Mouse (Mus musculus) hindbrain, embryonic 15.5 days (tissue): Measurements from ENCODE around the gene Cyp2w1. TPM values are rescaled to one million over a fixed set of nuclear protein-coding genes. Genes with fewer than 3 reads are reported as not detected.
"Not testable (repeated sequence)": the region's sequence is repeated elsewhere in the genome, so short reads cannot be mapped to it uniquely, and the experiment has no call there.

Experiments used
- ATAC-seq: fragments of 200-750 bp; cut with Nextera tagmentation; 2 replicates; pipeline ENCODE4 v1.8.0; 2017; ENCODE audit warnings: low read depth, moderate number of reproducible peaks, moderate TSS enrichment; ENCODE audit not compliant: low FRiP score
- H3K27ac ChIP-seq: fragments of 300-500 bp; sonication (generic); replicated peaks from 2 replicates; pipeline ENCODE4 v1.5.1; 2015; ENCODE audit warnings: mild to moderate bottlenecking, inconsistent platforms
- H3K27me3 ChIP-seq: fragments of 300-500 bp; sonication (generic); 2 replicates; pipeline ENCODE4 v1.6.1; 2015; ENCODE audit warnings: control low read depth, inconsistent platforms
- H3K36me3 ChIP-seq: fragments of 300-500 bp; sonication (generic); 2 replicates; pipeline ENCODE4 v1.6.1; 2015; ENCODE audit warnings: control low read depth, inconsistent platforms
- H3K4me1 ChIP-seq: fragments of 300-500 bp; sonication (generic); replicated peaks from 2 replicates; pipeline ENCODE4 v1.6.1; 2015; ENCODE audit warnings: control low read depth, inconsistent platforms
- H3K4me2 ChIP-seq: fragments of 300-500 bp; sonication (generic); 2 replicates; pipeline ENCODE4 v1.6.1; 2015; ENCODE audit warnings: moderate library complexity, mild to moderate bottlenecking, inconsistent platforms
- H3K4me3 ChIP-seq: fragments of 300-500 bp; sonication (generic); 2 replicates; pipeline ENCODE4 v1.5.1; 2015; ENCODE audit warnings: mild to moderate bottlenecking, inconsistent platforms
- H3K9ac ChIP-seq: fragments of 300-500 bp; sonication (generic); 2 replicates; pipeline ENCODE4 v1.6.1; 2015; ENCODE audit warnings: inconsistent platforms
- H3K9me3 ChIP-seq: fragments of 300-500 bp; sonication (generic); 2 replicates; pipeline ENCODE4 v1.6.1; 2016; ENCODE audit warnings: control low read depth, inconsistent platforms
- WGBS: fragments of 180-500 bp; shearing (Covaris S2); methylation state at CpG from one replicate; pipeline ENCODE4 v1.1.7; 2015; 5-methylcytosine and 5-hydroxymethylcytosine counted together
- polyA plus RNA-seq: library from polyadenylated mRNA; unstranded; fragments of >200 nt; fragmentation: Nextera tagmentation; extraction: Ambion mirVana; gene quantifications from 2 replicates; pipeline ENCODE4 v1.2.1, GENCODE M21; 2015

Cyp2w1 gene
- polyA plus RNA-seq, 1 experiment from 2014 or later: not detected

DNA sequence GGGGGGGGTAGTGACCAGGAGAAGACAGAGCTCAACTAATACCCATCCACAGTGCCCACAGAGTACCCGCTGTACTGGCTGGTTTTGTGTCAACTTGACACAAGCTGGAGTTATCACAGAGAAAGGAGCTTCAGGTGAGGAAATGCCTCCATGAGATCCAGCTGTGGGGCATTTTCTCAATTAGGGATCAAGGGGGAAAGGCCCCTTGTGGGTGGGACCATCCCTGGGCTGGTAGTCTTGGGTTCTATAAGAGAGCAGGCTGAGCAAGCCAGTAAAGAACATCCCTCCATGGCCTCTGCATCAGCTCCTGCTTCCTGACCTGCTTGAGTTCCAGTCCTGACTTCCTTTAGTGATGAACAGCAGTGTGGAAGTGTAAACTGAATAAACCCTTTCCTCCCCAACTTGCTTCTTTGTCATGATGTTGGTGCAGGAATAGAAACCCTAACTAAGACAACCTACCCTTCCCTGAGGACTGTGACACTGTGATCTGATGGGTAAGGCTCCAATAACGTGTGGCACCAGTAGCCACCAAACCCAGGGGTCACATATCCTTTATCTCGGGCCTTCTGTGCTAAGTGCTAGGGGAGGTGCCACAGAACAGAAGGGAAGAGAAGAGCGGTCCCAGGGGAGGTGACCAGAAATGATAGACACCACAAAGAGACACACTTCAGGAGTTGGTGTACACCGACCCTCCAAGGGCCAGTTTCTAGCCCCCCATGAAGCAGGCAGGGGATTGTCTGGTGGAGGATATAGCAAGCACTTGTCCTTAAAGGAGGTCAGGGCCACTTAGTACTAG lies 38.1 kb downstream of the Cyp2w1 start:
- not testable (repeated sequence) for H3K9ac ChIP-seq, H3K4me2 ChIP-seq, H3K9me3 ChIP-seq, H3K4me3 ChIP-seq, H3K27me3 ChIP-seq, ATAC-seq, H3K36me3 ChIP-seq
- Histone ChIP-seq H3K4me1 (peaks cover 48% of the 10 kb centered on the region), H3K27ac (peak overlapping the region; percentile 51; the same call in 1 of the 2 replicates)
- WGBS: 76% methylated on average over 5 of the region's 5 CpGs

GRCm38 (mm10) chr5:139391309-139391990 lies 39.0 kb downstream of the Cyp2w1 start:
- no peak overlapping the region for H3K9ac ChIP-seq
- 61% methylated on average over 11 of the region's 11 CpGs for WGBS
- no peaks in the 10 kb centered on the region for H3K36me3 ChIP-seq
- H3K4me2 ChIP-seq: no peak overlapping the region
- no peaks in the 10 kb centered on the region for H3K9me3 ChIP-seq
- H3K27ac ChIP-seq: peak overlapping the region; percentile 51; the same call in 1 of the 2 replicates
- peaks cover 48% of the 10 kb centered on the region for H3K4me1 ChIP-seq
- no peak for ATAC-seq
- H3K27me3 ChIP-seq: no peaks in the 10 kb centered on the region
- no peak overlapping the region for H3K4me3 ChIP-seq

DNA sequence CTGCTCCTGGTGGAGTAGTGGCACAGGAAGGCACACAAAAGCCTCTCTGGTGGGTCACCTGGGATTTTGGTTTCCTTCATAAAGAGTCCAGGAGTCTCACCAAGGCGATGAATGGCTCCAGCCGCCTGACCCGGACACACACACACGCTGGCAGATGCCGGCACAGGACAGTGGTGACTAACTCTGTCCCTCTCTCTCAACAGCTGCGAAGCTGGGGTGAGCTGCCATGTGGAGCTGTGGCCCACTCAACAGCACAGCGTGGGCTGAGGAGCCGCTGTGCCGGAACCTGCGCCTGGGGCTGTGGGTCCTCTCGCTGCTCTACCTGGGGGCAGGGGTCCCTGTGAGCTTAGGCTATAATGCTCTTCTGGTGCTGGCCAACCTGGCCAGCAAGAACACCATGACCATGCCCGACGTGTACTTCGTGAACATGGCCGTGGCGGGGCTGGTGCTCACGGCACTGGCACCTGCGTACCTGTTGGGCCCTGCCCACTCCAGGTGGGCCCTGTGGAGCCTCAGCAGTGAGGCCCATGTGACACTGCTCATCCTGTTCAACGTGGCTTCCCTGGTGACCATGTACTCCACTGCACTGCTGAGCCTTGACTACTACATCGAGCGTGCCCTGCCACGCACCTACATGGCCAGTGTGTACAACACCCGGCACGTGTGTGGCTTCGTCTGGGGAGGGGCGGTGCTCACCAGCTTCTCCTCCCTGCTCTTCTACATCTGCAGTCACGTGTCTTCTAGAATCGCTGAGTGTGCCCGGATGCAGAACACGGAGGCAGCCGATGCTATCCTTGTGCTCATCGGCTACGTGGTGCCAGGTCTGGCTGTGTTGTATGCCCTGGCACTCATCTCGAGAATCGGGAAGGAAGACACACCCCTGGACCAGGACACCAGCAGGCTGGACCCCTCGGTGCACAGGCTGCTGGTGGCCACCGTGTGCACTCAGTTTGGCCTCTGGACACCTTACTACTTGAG lies 40.1 kb downstream of the Cyp2w1 start:
- no peak overlapping the region for H3K9ac ChIP-seq
- peaks cover 44% of the 10 kb centered on the region for H3K4me1 ChIP-seq
- no peaks in the 10 kb centered on the region for H3K36me3 ChIP-seq
- no peaks in the 10 kb centered on the region for H3K9me3 ChIP-seq
- no peak overlapping the region for H3K4me2 ChIP-seq
- no peak overlapping the region for H3K27ac ChIP-seq
- H3K4me3 ChIP-seq: no peak overlapping the region
- ATAC-seq: no peak
- WGBS: 95% methylated on average over 37 of the region's 37 CpGs
- H3K27me3 ChIP-seq: no peaks in the 10 kb centered on the region

DNA sequence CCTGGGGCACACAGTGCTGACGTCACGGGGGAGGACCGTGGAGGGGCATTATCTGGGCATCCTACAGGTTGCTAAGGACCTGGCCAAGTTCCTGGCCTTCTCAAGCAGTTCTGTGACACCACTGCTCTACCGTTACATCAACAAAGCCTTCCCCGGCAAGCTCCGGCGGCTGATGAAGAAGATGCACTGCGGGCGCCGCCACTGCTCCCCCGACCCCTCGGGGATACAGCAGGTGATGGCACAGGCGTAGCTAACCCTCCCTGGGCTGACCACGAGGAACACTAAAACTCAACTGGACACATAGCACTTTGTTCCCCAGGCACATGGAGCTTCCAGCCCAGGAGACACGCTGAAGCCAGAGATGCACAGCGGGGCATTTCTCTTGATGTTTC lies 40.8 kb downstream of the Cyp2w1 start:
- Histone ChIP-seq H3K4me1 (peaks cover 38% of the 10 kb centered on the region), H3K4me3 (no peak overlapping the region), H3K9me3 (no peaks in the 10 kb centered on the region), H3K27ac (no peak overlapping the region), H3K27me3 (no peaks in the 10 kb centered on the region), H3K36me3 (no peaks in the 10 kb centered on the region), H3K4me2 (no peak overlapping the region), H3K9ac (no peak overlapping the region)
- 85% methylated on average over 16 of the region's 16 CpGs for WGBS
- ATAC-seq: no peak

GRCm38 (mm10) chr5:139394399-139394798 lies 42.0 kb downstream of the Cyp2w1 start:
- no peak for ATAC-seq
- no peaks in the 10 kb centered on the region for H3K27me3 ChIP-seq
- H3K4me3 ChIP-seq: no peak overlapping the region
- no peaks in the 10 kb centered on the region for H3K9me3 ChIP-seq
- no peaks in the 10 kb centered on the region for H3K36me3 ChIP-seq
- no peak overlapping the region for H3K4me2 ChIP-seq
- H3K9ac ChIP-seq: no peak overlapping the region
- WGBS: 72% methylated on average over 7 of the region's 7 CpGs
- H3K4me1 ChIP-seq: peaks cover 30% of the 10 kb centered on the region
- H3K27ac ChIP-seq: no peak overlapping the region

DNA sequence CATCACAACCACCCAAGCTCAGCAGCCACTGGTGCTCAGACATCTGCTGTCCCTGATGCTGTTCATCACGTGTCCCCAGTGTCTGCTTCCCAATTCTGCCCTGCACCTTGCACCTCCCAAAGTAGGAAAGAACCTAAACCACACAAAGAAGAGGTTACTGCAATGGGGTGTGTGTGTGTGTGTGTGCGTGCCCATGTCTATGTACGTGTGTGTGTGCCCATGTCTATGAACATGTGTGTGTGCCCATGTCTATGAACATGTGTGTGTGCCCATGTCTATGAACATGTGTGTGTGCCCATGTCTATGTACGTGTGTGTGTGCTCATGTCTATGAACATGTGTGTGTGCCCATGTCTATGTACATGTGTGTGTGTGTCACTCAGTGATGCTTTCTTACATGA lies 43.1 kb downstream of the Cyp2w1 start:
- Histone ChIP-seq H3K9ac (no peak overlapping the region), H3K27me3 (no peaks in the 10 kb centered on the region), H3K4me3 (no peak overlapping the region), H3K27ac (no peak overlapping the region), H3K9me3 (no peaks in the 10 kb centered on the region), H3K4me2 (no peak overlapping the region), H3K4me1 (peaks cover 22% of the 10 kb centered on the region), H3K36me3 (no peaks in the 10 kb centered on the region)
- WGBS: 96% methylated on average over 4 of the region's 4 CpGs
- no peak for ATAC-seq

GRCm38 (mm10) chr5:139397359-139397916 lies 45.0 kb downstream of the Cyp2w1 start:
- H3K9me3 ChIP-seq: no peaks in the 10 kb centered on the region
- H3K36me3 ChIP-seq: no peaks in the 10 kb centered on the region
- no peak for ATAC-seq
- no peak overlapping the region for H3K9ac ChIP-seq
- no peak overlapping the region for H3K4me3 ChIP-seq
- WGBS: 94% methylated on average over 4 of the region's 4 CpGs
- H3K4me1 ChIP-seq: 0 out of 2 replicates have a peak, but pooled peaks cover 3% of the 10 kb centered on the region
- no peaks in the 10 kb centered on the region for H3K27me3 ChIP-seq
- H3K4me2 ChIP-seq: no peak overlapping the region
- H3K27ac ChIP-seq: no peak overlapping the region

GRCm38 (mm10) chr5:139397959-139398753 lies 45.7 kb downstream of the Cyp2w1 start:
- WGBS: 41% methylated on average over 5 of the region's 5 CpGs
- Histone ChIP-seq H3K27ac (no peak overlapping the region), H3K4me1 (0 out of 2 replicates have a peak, but pooled peaks cover 3% of the 10 kb centered on the region), H3K9me3 (no peaks in the 10 kb centered on the region), H3K4me2 (no peak overlapping the region), H3K27me3 (no peaks in the 10 kb centered on the region), H3K9ac (no peak overlapping the region), H3K36me3 (no peaks in the 10 kb centered on the region), H3K4me3 (no peak overlapping the region)
- ATAC-seq: peak; percentile 74

DNA sequence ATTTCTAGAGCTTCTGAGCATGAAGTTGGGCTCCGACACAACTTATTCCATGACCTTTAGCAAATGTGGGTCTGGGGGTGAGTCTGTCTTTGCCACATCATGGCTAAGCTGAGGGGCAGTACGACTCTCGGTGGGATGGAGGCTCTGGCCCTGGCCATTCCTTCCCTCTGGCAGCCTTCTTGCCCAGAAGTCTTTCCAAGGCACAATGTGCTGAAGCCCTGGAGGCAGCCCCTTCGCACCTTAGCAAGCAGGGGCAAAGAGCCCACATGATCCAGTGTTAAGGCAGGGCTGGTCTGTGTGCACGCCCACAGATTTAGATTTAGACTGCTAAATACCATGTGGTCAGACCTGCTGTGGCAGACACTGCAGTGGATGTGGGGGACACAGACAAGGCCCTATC lies 46.4 kb downstream of the Cyp2w1 start:
- Histone ChIP-seq H3K36me3 (no peaks in the 10 kb centered on the region), H3K27me3 (no peaks in the 10 kb centered on the region), H3K4me3 (no peak overlapping the region), H3K4me2 (no peak overlapping the region), H3K27ac (no peak overlapping the region), H3K4me1 (0 out of 2 replicates have a peak, but pooled peaks cover 3% of the 10 kb centered on the region), H3K9ac (no peak overlapping the region), H3K9me3 (no peaks in the 10 kb centered on the region)
- 85% methylated on average over 5 of the region's 5 CpGs for WGBS
- no peak for ATAC-seq

DNA sequence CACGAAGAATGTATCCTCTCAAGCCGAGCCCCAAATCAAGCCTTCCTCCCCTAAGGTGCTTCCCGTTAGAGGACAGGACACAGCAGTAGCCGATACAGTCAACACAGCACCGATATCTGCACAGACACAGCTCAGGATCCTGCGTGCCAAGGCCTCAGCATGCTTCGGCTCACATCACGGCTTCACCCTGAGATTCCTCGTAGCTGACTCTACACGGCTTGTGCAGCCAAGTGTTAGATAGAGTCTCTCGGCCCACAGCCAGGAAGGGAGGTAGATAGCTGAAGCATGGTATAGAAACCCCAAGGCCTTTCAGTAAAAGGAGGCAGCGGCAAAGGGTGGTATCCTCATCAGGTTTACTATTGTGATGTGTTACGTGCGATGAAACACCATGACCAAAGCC lies 47.6 kb downstream of the Cyp2w1 start:
- no peak for ATAC-seq
- 86% methylated on average over 14 of the region's 14 CpGs for WGBS
- Histone ChIP-seq H3K9me3 (no peaks in the 10 kb centered on the region), H3K4me1 (0 out of 2 replicates have a peak, but pooled peaks cover 3% of the 10 kb centered on the region), H3K9ac (no peak overlapping the region), H3K27ac (no peak overlapping the region), H3K36me3 (no peaks in the 10 kb centered on the region), H3K4me2 (no peak overlapping the region), H3K4me3 (no peak overlapping the region), H3K27me3 (no peaks in the 10 kb centered on the region)

- Histone ChIP-seq H3K27me3 (no peaks in the 10 kb centered on the region), H3K9ac (no peak overlapping the region), H3K27ac (no peak overlapping the region), H3K36me3 (no peaks in the 10 kb centered on the region), H3K4me1 (peaks cover 3% of the 10 kb centered on the region; the same call in 1 of the 2 replicates), H3K9me3 (no peaks in the 10 kb centered on the region), H3K4me3 (no peak overlapping the region), H3K4me2 (no peak overlapping the region)
- no peak for ATAC-seq
- WGBS: 95% methylated on average over 2 of the region's 2 CpGs
Measured at GRCm38 (mm10) chr5:139402106-139402505, 49.7 kb downstream of the Cyp2w1 start.
